ENCODE assay signal across 8 mouse cellular contexts in the genomic region with DNA sequence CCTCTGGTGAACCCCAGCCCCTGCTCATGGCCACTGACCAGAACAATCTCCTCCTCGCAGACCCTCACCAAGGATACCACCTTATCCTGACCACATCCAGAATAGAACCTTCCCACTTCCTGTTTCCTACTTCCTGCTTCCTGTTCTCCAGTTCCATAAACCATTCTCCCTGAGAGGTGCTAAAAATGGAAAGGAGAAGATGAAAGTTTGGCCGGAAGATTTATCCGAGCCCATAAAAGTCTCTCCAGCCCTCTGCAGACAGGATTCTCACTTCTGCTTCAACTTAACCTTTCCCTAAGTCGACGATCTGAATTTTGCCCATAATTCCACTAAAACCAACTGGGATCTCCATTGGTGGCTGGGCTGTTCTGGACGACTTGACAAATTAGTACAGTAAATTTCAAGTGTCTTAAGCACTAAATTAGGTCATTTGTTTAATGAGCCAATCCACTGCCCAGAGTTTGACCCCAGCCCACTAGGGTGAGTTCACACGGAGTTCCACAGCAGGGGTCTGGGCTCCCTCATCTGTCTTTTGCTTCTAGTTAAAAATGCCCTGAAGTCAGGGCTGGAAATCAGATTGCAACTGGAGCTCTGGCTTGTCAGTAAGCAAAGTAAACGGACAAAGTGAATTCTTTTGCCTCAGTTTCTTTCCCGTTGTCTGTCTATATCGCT.
DNase-seq lines count a peak whose midpoint lies in the region; ATAC-seq lines count a peak whose summit lies in the region.

No protein-coding gene starts in this region.

- H3K27ac ChIP-seq in heart, embryonic 12.5 days (ENCODE audit: poor library complexity, severe bottlenecking) = peak overlapping the region; percentile 58; the same call in 1 of the 2 replicates
- peak overlapping the region; percentile 82 for H3K27ac ChIP-seq in embryonic facial prominence, embryonic 15.5 days (replicated peaks)
- peak overlapping the region; percentile 83 for H3K27ac ChIP-seq in intestine, embryonic 16.5 days (ENCODE audit: low read length)
- H3K27ac ChIP-seq in midbrain, embryonic 15.5 days = no peak overlapping the region

- 48% methylated on average over 10 of the region's 10 CpGs for WGBS in heart, embryonic 12.5 days
- WGBS in embryonic facial prominence, embryonic 15.5 days = 54% methylated on average over 10 of the region's 10 CpGs
- WGBS in intestine, embryonic 16.5 days = 44% methylated on average over 10 of the region's 10 CpGs
- 79% methylated on average over 10 of the region's 10 CpGs for WGBS in midbrain, embryonic 15.5 days

- DNase-seq in heart, postnatal 36 days = no peak
- no peak for DNase-seq in frontal cortex, adult 2 months (ENCODE audit: extremely low spot score in 1 of 2, low spot score in 1 of 2)
- DNase-seq in left cerebral cortex, adult 18-20 months (ENCODE audit: low spot score in 2 of 2) = no peak
- no peak for DNase-seq in cerebellum, postnatal 25 days

- intact Hi-C loops in heart, postnatal 36 days (cut with DNase I) = no loop called here

- H3K4me3 ChIP-seq in heart, embryonic 12.5 days = peak overlapping the region; percentile 14; the same call in 1 of the 2 replicates
- peak overlapping the region; percentile 25 for H3K4me3 ChIP-seq in embryonic facial prominence, embryonic 15.5 days (replicated peaks)
- H3K4me3 ChIP-seq in intestine, embryonic 16.5 days (ENCODE audit: low read length) = no peak overlapping the region
- H3K4me3 ChIP-seq in midbrain, embryonic 15.5 days = no peak overlapping the region

- H3K27me3 ChIP-seq in heart, embryonic 12.5 days (replicated peaks) = no peaks in the 10 kb centered on the region
- peaks cover 28% of the 10 kb centered on the region; the same call in 1 of the 2 replicates for H3K27me3 ChIP-seq in embryonic facial prominence, embryonic 15.5 days
- H3K27me3 ChIP-seq in intestine, embryonic 16.5 days (replicated peaks; ENCODE audit: control insufficient read depth, insufficient read depth, low read length) = no peaks in the 10 kb centered on the region
- H3K27me3 ChIP-seq in midbrain, embryonic 15.5 days (replicated peaks) = no peaks in the 10 kb centered on the region

- no peaks in the 10 kb centered on the region for H3K36me3 ChIP-seq in heart, embryonic 12.5 days
- no peaks in the 10 kb centered on the region for H3K36me3 ChIP-seq in embryonic facial prominence, embryonic 15.5 days
- H3K36me3 ChIP-seq in intestine, embryonic 16.5 days (ENCODE audit: control insufficient read depth, insufficient read depth, low read length) = no peaks in the 10 kb centered on the region
- no peaks in the 10 kb centered on the region for H3K36me3 ChIP-seq in midbrain, embryonic 15.5 days (replicated peaks)

- H3K4me1 ChIP-seq in heart, embryonic 12.5 days (replicated peaks) = peaks cover 27% of the 10 kb centered on the region
- H3K4me1 ChIP-seq in embryonic facial prominence, embryonic 15.5 days = peaks cover 45% of the 10 kb centered on the region
- peaks cover 17% of the 10 kb centered on the region for H3K4me1 ChIP-seq in intestine, embryonic 16.5 days (ENCODE audit: control insufficient read depth, insufficient read depth, low read length)
- H3K4me1 ChIP-seq in midbrain, embryonic 15.5 days = peaks cover 21% of the 10 kb centered on the region

- H3K9ac ChIP-seq in heart, embryonic 12.5 days = no peak overlapping the region
- H3K9ac ChIP-seq in embryonic facial prominence, embryonic 15.5 days = no peak overlapping the region
- H3K9ac ChIP-seq in intestine, embryonic 16.5 days (ENCODE audit: low read depth, low read length) = no peak overlapping the region
- no peak overlapping the region for H3K9ac ChIP-seq in midbrain, embryonic 15.5 days

- peak overlapping the region; percentile 60 for H3K4me2 ChIP-seq in heart, embryonic 12.5 days
- H3K4me2 ChIP-seq in embryonic facial prominence, embryonic 15.5 days (replicated peaks) = peak overlapping the region; percentile 49
- H3K4me2 ChIP-seq in intestine, embryonic 16.5 days (ENCODE audit: low read depth, low read length) = peak overlapping the region; percentile 43
- 0 out of 2 replicates have a peak overlapping the region, but pooled peaks have one; percentile 35 for H3K4me2 ChIP-seq in midbrain, embryonic 15.5 days

- no peak for ATAC-seq in heart, embryonic 12.5 days (ENCODE audit: insufficient number of reproducible peaks, low FRiP score)
- no peak for ATAC-seq in embryonic facial prominence, embryonic 15.5 days (ENCODE audit: insufficient number of reproducible peaks, low FRiP score, low TSS enrichment, low read depth)
- ATAC-seq in intestine, embryonic 16.5 days = no peak
- no peak for ATAC-seq in midbrain, embryonic 15.5 days (replicated peaks)

- H3K9me3 ChIP-seq in heart, embryonic 12.5 days (replicated peaks) = no peaks in the 10 kb centered on the region
- no peaks in the 10 kb centered on the region for H3K9me3 ChIP-seq in embryonic facial prominence, embryonic 15.5 days (replicated peaks)
- H3K9me3 ChIP-seq in intestine, embryonic 16.5 days (ENCODE audit: control insufficient read depth, low read length) = no peaks in the 10 kb centered on the region
- H3K9me3 ChIP-seq in midbrain, embryonic 15.5 days = no peaks in the 10 kb centered on the region

Comparison
In these comparisons a context has a peak if more than half of its experiments do, and no peak if none do; other contexts are left out.
1. H3K4me3 ChIP-seq: peak in heart, embryonic 12.5 days (single experiment) and embryonic facial prominence, embryonic 15.5 days (single experiment); none in intestine, embryonic 16.5 days (single experiment) and midbrain, embryonic 15.5 days (single experiment).
2. Peak in every context shown above with its lines, with median percentiles within 50 percentile points of each other: H3K4me2 ChIP-seq.